Mouse (Mus musculus) stomach, postnatal 0 days (tissue): ENCODE measurements at regions not wholly inside any gene's neighbourhood (a gene's known extent, or its start where the extent isn't known, plus 50 kb on each side); places are given as distances from the start of the nearest gene placed in this dataset.

Experiments
- ATAC-seq: fragments of 200-750 bp; cut with Nextera tagmentation; 2 replicates; pipeline ENCODE4 v1.8.0; 2017; ENCODE audit not compliant: low FRiP score, low TSS enrichment
- DNase-seq: peaks from one replicate; pipeline ENCODE4 v3.0.0-alpha.2; 2016; ENCODE audit warnings: low spot score
- H3K27ac ChIP-seq: fragments of 300-500 bp; sonication (generic); replicated peaks from 2 replicates; pipeline ENCODE4 v1.5.1; 2014; ENCODE audit warnings: mild to moderate bottlenecking, control low read depth
- H3K27me3 ChIP-seq: fragments of 300-500 bp; sonication (generic); 2 replicates; pipeline ENCODE4 v1.6.1; 2014; ENCODE audit warnings: low read length; ENCODE audit not compliant: control insufficient read depth, insufficient read depth
- H3K36me3 ChIP-seq: fragments of 300-500 bp; sonication (generic); 2 replicates; pipeline ENCODE4 v1.6.1; 2014; ENCODE audit warnings: low read length, mixed read lengths; ENCODE audit not compliant: control insufficient read depth, insufficient read depth
- H3K4me1 ChIP-seq: fragments of 300-500 bp; sonication (generic); replicated peaks from 2 replicates; pipeline ENCODE4 v1.6.1; 2014; ENCODE audit warnings: antibody characterized with exemption; ENCODE audit not compliant: control insufficient read depth, insufficient read depth
- H3K4me2 ChIP-seq: fragments of 300-500 bp; sonication (generic); replicated peaks from 2 replicates; pipeline ENCODE4 v1.6.1; 2014; ENCODE audit warnings: low read depth, mild to moderate bottlenecking, control low read depth, moderate library complexity
- H3K4me3 ChIP-seq: fragments of 300-500 bp; sonication (generic); 2 replicates; pipeline ENCODE4 v1.5.1; 2014; ENCODE audit warnings: low read depth, low read length, control low read depth
- H3K9ac ChIP-seq: fragments of 300-500 bp; sonication (generic); 2 replicates; pipeline ENCODE4 v1.6.1; 2014; ENCODE audit warnings: mild to moderate bottlenecking, low read length, control low read depth, mixed read lengths
- H3K9me3 ChIP-seq: fragments of 300-500 bp; sonication (generic); 2 replicates; pipeline ENCODE4 v1.6.1; 2016; ENCODE audit warnings: low read length; ENCODE audit not compliant: control insufficient read depth
- CTCF ChIP-seq: IDR thresholded peaks from 2 replicates; pipeline ENCODE4 v1.5.1; 2016; ENCODE audit warnings: antibody characterized with exemption, low read depth, mild to moderate bottlenecking, moderate library complexity
- EP300 ChIP-seq: optimal IDR thresholded peaks from 2 replicates; pipeline ENCODE3; 2016; ENCODE audit warnings: antibody characterized with exemption
- WGBS: fragments of 180-500 bp; shearing (Covaris S2); extraction: QIAGEN DNeasy Blood & Tissue Kit; methylation state at CpG from one replicate; pipeline ENCODE4 v1.1.7; 2014; 5-methylcytosine and 5-hydroxymethylcytosine counted together

DNA sequence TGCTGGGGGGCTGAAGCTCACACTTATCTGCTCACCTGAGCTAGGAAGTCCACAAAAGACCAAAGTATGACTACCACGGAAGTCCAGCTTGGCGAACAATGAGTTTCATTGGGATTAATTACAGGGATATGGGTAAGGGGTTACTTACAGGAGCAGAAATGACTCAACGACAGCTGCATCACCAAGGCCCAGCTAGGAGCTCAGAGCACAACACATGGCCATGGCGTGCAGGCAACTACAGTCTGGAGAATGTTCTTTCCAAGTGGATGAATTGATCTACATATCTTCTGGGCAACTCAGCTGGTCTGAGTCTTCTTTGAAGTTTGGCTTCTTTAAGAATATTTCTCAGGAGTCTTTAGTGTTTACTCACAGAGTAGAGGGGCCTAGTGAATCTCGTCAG lies 86.3 kb upstream of the Pcgf5 start:
- H3K9me3 ChIP-seq, result no peaks in the 10 kb centered on the region
- ATAC-seq, result no peak
- H3K4me2 ChIP-seq, result no peak overlapping the region
- H3K27me3 ChIP-seq, result no peaks in the 10 kb centered on the region
- no peak for TF ChIP-seq EP300
- no peak for TF ChIP-seq CTCF
- no peaks in the 10 kb centered on the region for H3K36me3 ChIP-seq
- 84% methylated on average over 5 of the region's 5 CpGs for WGBS
- H3K4me3 ChIP-seq, result no peak overlapping the region
- no peaks in the 10 kb centered on the region for H3K4me1 ChIP-seq
- H3K27ac ChIP-seq, result no peak overlapping the region
- no peak overlapping the region for H3K9ac ChIP-seq
- DNase-seq, result no peak

DNA sequence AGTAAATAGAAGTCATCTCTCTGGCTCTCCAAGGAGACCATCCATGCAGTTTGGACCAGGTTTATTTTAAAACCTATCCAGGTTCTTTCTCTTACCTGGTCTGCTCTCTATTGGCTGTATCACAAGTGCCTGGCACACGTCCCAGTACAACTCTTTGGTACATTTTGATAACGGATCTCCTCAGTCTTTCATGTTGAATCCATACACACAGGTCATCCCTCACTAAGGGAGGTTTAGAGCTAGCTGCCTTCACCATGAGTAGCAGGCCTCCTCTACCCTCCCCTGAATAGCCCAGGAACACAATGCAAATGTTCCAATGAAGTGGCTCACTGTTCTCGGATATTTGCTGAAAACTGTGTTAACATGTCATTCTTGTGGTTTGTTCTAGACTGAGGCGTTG lies 84.2 kb upstream of the Pcgf5 start:
- TF ChIP-seq CTCF (no peak), EP300 (no peak)
- H3K27me3 ChIP-seq, result no peaks in the 10 kb centered on the region
- no peak overlapping the region for H3K9ac ChIP-seq
- no peaks in the 10 kb centered on the region for H3K9me3 ChIP-seq
- DNase-seq (no peak), ATAC-seq (no peak)
- H3K4me2 ChIP-seq, result no peak overlapping the region
- no peak overlapping the region for H3K27ac ChIP-seq
- WGBS, result 64% methylated on average over 4 of the region's 4 CpGs
- H3K4me1 ChIP-seq, result no peaks in the 10 kb centered on the region
- no peak overlapping the region for H3K4me3 ChIP-seq
- H3K36me3 ChIP-seq, result no peaks in the 10 kb centered on the region

DNA sequence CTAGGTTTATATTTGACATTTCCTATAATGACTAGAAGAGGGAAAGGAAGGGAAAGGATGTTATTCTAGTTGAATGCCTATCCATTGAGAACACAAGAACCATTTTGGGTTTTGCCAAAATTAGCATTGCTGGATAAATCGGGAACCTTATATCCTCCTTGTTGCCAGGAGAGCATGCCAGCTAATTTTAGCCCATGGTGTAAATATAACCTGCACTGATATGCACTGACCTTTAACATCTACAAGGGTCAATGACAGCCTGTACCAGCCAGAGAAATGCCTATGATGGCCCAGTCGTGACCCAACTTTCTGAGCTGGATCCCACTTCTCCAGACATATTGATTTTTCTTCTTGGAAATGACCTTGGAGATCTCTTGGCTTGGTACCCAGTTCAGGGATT lies 83.7 kb upstream of the Pcgf5 start:
- Histone ChIP-seq H3K4me3 (no peak overlapping the region), H3K4me1 (no peaks in the 10 kb centered on the region), H3K27me3 (no peaks in the 10 kb centered on the region), H3K27ac (no peak overlapping the region), H3K36me3 (no peaks in the 10 kb centered on the region), H3K9me3 (no peaks in the 10 kb centered on the region), H3K4me2 (no peak overlapping the region), H3K9ac (no peak overlapping the region)
- DNase-seq, result no peak
- TF ChIP-seq CTCF (no peak), EP300 (no peak)
- no peak for ATAC-seq
- WGBS, result 78% methylated on average over 2 of the region's 2 CpGs

GRCm38 (mm10) chr19:36265276-36265675 lies 82.8 kb upstream of the Pcgf5 start:
- Histone ChIP-seq H3K36me3 (no peaks in the 10 kb centered on the region), H3K27ac (no peak overlapping the region), H3K4me1 (no peaks in the 10 kb centered on the region), H3K4me2 (no peak overlapping the region), H3K4me3 (no peak overlapping the region), H3K27me3 (no peaks in the 10 kb centered on the region), H3K9ac (no peak overlapping the region), H3K9me3 (no peaks in the 10 kb centered on the region)
- 82% methylated on average over 1 of the region's 1 CpGs for WGBS
- no peak for TF ChIP-seq CTCF
- no peak for TF ChIP-seq EP300
- DNase-seq (no peak), ATAC-seq (no peak)

DNA sequence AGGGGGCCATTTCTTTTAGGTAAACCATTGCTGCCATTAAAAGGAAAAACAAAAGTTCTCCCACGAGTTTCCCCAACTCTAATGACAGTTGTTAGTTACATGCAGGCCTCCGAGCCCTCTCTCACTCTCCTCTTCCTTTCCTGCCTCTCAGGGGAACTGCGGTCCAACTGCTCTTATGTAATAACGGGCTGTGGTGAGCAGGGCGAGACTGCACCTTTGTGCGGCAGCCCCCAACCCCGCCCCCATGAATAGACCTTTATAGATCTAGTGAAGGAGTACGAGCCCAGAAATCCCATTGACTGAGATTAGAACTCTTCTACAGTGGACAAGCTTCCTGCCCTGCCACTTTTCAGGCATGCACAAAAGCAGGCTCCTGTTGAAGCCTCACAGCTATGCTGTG lies 81.8 kb upstream of the Pcgf5 start:
- DNase-seq (no peak), ATAC-seq (no peak)
- Histone ChIP-seq H3K4me1 (no peaks in the 10 kb centered on the region), H3K9me3 (no peaks in the 10 kb centered on the region), H3K9ac (no peak overlapping the region), H3K4me2 (no peak overlapping the region), H3K27me3 (no peaks in the 10 kb centered on the region), H3K27ac (no peak overlapping the region), H3K4me3 (no peak overlapping the region), H3K36me3 (no peaks in the 10 kb centered on the region)
- 62% methylated on average over 8 of the region's 8 CpGs for WGBS
- no peak for TF ChIP-seq CTCF
- no peak for TF ChIP-seq EP300

GRCm38 (mm10) chr19:36273466-36273865 lies 74.6 kb upstream of the Pcgf5 start:
- no peaks in the 10 kb centered on the region for H3K4me1 ChIP-seq
- ATAC-seq (no peak), DNase-seq (no peak)
- H3K27ac ChIP-seq, result no peak overlapping the region
- no peaks in the 10 kb centered on the region for H3K27me3 ChIP-seq
- H3K4me2 ChIP-seq, result no peak overlapping the region
- TF ChIP-seq CTCF, result no peak
- TF ChIP-seq EP300, result no peak
- no peaks in the 10 kb centered on the region for H3K36me3 ChIP-seq
- 56% methylated on average over 3 of the region's 3 CpGs for WGBS
- no peak overlapping the region for H3K9ac ChIP-seq
- no peaks in the 10 kb centered on the region for H3K9me3 ChIP-seq
- no peak overlapping the region for H3K4me3 ChIP-seq
